Mouse (Mus musculus): ENCODE data around the gene Osr1. TPM values are rescaled to one million over a fixed set of nuclear protein-coding genes. Genes with fewer than 3 reads are reported as not detected.

The Osr1 gene
- polyA plus RNA-seq, 1 experiment from 2014 or later: 0.79 TPM

- DNase-seq (ENCODE audit: low spot score): no peak
Observed at GRCm38 (mm10) chr12:9585085-9585453, 15.2 kb downstream of the Osr1 start.

DNA sequence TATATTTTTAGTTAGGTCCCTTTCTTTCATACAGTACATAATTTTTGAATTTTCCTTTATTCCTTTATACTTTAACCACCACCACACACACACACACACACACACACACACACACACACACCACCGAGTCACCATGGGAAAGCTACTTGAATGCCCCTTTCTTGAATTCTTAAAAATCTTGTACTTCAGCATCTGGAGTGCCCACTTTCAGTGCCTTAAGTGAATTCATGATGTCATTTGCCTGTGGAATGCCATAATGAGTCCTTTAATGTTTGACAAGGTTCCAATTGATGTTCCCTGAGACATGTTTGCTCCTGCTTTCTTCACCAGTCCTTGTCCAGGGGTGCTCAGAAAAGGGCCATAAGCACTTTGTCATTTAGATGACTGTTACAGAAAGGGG is 17.8 kb downstream of the Osr1 start:
- no peak for DNase-seq (ENCODE audit: low spot score)

DNA sequence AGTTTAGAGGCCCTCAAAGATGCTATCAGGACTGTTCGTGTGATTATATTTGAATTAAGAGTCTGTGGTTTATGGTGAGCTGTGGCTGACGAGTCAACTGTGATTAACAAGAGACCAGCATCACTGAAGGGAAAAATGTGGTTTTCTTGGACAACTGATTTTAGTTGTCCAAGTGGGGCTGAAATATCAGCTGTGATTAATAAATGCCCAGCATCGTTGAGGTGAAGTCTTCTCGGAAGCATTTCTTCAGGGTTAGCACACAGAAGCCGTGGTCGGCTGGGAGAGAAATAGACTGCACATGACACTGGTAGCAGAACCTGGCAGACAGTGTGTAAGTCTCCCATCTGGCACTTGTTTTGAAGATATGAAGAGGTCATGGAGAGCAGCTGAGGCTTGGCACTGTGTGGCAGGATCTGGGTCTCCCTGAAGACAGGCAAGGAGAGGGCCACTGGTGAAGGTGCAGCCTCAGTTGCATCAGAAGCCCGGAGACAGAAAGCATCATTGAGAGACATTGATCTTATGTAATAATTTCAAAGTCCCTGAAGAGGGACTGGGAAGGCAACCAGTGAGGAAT is 19.7 kb downstream of the Osr1 start:
- no peak for DNase-seq (ENCODE audit: low spot score)

DNA sequence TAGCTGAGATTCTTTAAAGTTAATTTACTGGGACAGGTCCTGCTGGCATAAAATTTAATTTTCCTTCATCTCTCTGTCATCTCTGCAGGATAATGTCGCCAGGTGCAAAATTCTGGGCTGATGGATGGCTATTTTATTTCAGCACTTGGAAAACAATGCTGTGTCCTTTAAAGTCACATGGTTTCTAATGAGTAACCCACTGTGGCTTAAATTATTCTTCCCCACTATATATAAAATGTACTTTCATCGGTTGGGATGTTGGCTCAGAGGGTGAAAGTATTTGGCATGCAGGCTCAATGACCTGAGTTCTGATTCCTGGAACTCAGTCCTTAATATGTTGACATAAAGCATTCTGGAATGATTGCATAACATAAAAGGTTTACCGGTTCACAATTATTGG is 21.2 kb downstream of the Osr1 start:
- DNase-seq (ENCODE audit: low spot score): no peak

GRCm38 (mm10) chr12:9598219-9598618 is 28.3 kb downstream of the Osr1 start:
- no peak for DNase-seq (ENCODE audit: low spot score)
